Mouse (Mus musculus) CH12F3 (cell line): ENCODE results near the gene Gpr173.

ENCODE experiments used
- in situ Hi-C: fragments of 300-500 bp; cut with MboI; formaldehyde crosslinking; loops from 2 replicates; pipeline ENCODE4 v1.14.3; 2020; ENCODE audit warnings: low sequenced_read_pairs

Gpr173 gene

DNA sequence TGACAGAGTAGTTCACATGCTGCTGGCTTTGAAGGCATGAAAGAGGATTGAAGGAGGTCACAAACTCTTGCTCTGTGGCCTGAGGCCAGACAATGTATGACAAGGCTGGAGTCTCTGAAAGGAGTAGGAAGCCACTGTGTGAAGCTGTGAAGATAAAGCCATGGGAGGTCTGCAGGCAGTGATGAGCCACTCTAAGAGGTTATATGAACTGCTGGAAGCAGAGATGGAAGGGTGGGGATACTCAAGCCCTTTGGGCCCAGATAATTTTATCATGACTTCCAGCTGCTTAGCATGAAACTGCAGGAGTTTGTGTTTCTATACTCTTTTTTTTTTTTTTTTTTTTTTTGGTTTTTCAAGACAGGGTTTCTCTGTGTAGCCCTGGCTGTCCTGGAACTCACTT is 61.1 kb downstream of the Gpr173 start:
- in situ Hi-C loops, result no loop called here

DNA sequence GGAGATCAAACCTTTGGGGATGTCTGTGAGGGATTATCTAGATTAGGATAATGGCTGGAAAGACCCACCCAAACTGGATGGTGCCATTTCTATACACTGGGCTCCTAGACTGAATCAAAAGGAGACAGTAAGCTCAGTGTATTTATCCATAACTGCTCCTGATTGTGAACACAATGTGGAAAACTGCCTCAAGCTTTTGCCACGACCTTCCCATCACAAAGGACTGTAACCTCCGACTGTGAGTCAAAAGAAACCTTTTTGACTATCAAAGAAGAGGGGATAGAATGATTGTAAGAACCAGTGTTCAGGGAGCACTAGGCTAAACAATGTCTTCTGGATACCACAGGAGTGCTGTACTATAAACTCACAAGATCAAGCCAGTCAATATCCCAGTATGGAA is 62.3 kb downstream of the Gpr173 start:
- in situ Hi-C loops, result no loop called here
